Mouse (Mus musculus): ENCODE results near the gene Fbxl15.

Gene Fbxl15

GRCm38 (mm10) chr19:46308706-46309435, 19.1 kb upstream of the Fbxl15 start:
- DNase-seq = peak; percentile 87

GRCm38 (mm10) chr19:46309651-46310305, 18.2 kb upstream of the Fbxl15 start:
- peak; percentile 36 for DNase-seq

- DNase-seq = peak; percentile 46
Measured at GRCm38 (mm10) chr19:46310312-46310865, 17.6 kb upstream of the Fbxl15 start.

- peak; percentile 35 for DNase-seq
Measured at GRCm38 (mm10) chr19:46311341-46311740, 16.6 kb upstream of the Fbxl15 start.

- DNase-seq = no peak
Measured at GRCm38 (mm10) chr19:46312566-46312965, 15.4 kb upstream of the Fbxl15 start.

GRCm38 (mm10) chr19:46313116-46313515, 14.9 kb upstream of the Fbxl15 start:
- DNase-seq = peak; percentile 25

- no peak for DNase-seq
Measured at GRCm38 (mm10) chr19:46313591-46313990, 14.4 kb upstream of the Fbxl15 start.

GRCm38 (mm10) chr19:46314151-46314601, 13.8 kb upstream of the Fbxl15 start:
- peak; percentile 51 for DNase-seq

GRCm38 (mm10) chr19:46314872-46315742, 12.9 kb upstream of the Fbxl15 start:
- DNase-seq = peak; percentile 26

GRCm38 (mm10) chr19:46315752-46316610, 12.0 kb upstream of the Fbxl15 start:
- peak; percentile 42 for DNase-seq

- DNase-seq = peak; percentile 48
Measured at GRCm38 (mm10) chr19:46316846-46317545, 11.0 kb upstream of the Fbxl15 start.

- DNase-seq = no peak
Measured at GRCm38 (mm10) chr19:46317546-46317885, 10.5 kb upstream of the Fbxl15 start.

- peak; percentile 62 for DNase-seq
Measured at GRCm38 (mm10) chr19:46318031-46318471, 9.9 kb upstream of the Fbxl15 start.

- DNase-seq = peak; percentile 78
Measured at GRCm38 (mm10) chr19:46318586-46319378, 9.2 kb upstream of the Fbxl15 start.

- no peak for DNase-seq
Measured at GRCm38 (mm10) chr19:46320076-46320785, 7.8 kb upstream of the Fbxl15 start.

- DNase-seq = peak; percentile 90
Measured at GRCm38 (mm10) chr19:46321101-46321943, 6.7 kb upstream of the Fbxl15 start.

GRCm38 (mm10) chr19:46322144-46322995, 5.6 kb upstream of the Fbxl15 start:
- DNase-seq = peak; percentile 68

All from cerebellum, adult 9-10 months (tissue).